8 mouse cellular contexts compared by ENCODE assay signal in genomic region chr6:53067989-53068874, GRCm38 (mm10). TPM values are rescaled to one million over a fixed set of nuclear protein-coding genes. Genes with fewer than 3 reads are reported as not detected.
A peak's percentile ranks its signal among the peaks of the same experiment; 100 is the strongest.
DNase-seq lines count a peak whose midpoint lies in the region; ATAC-seq lines count a peak whose summit lies in the region.

TSS of gene Jazf1 (minus strand) at chr6:53068631.

- peak within 1 kb of the TSS; percentile 82 for H3K4me2 ChIP-seq in hindbrain, embryonic 13.5 days

- H3K9me3 ChIP-seq in hindbrain, embryonic 13.5 days, result no peaks in the 10 kb centered on the region

- H3K4me3 ChIP-seq in hindbrain, embryonic 13.5 days, result peak within 1 kb of the TSS; percentile 78

- peak within 1 kb of the TSS; percentile 88 for H3K9ac ChIP-seq in hindbrain, embryonic 13.5 days

- peaks cover 17% of the 10 kb centered on the region for H3K4me1 ChIP-seq in hindbrain, embryonic 13.5 days (replicated peaks)

- peak; percentile 88 for ATAC-seq in hindbrain, embryonic 13.5 days (ENCODE audit: low FRiP score)

- WGBS in hindbrain, embryonic 13.5 days, result under 1% methylated on average over 48 of the region's 133 CpGs

- peaks cover 25% of the 10 kb centered on the region for H3K27me3 ChIP-seq in hindbrain, embryonic 13.5 days

- DNase-seq in Muller cell, postnatal 12 days (ENCODE audit: inconsistent ontology term), result peak; percentile 54
- peak; percentile 50 for DNase-seq in cerebellum, adult 8-10 months
- peak; percentile 24 to 25 for DNase-seq in frontal cortex, postnatal 25 days (ENCODE audit: low spot score in 2 of 2)
- peak; percentile 40 to 46 for DNase-seq in layer of hippocampus, postnatal 25 days (ENCODE audit: extremely low spot score in 1 of 2, low spot score in 1 of 2)
- peak; percentile 64 for DNase-seq in lung, postnatal 14 days
- peak; percentile 80 for DNase-seq in retina, postnatal 1 day
- DNase-seq in urinary bladder, adult 2 months (ENCODE audit: low spot score), result peak; percentile 45

- H3K27ac ChIP-seq in hindbrain, embryonic 13.5 days, result peak within 1 kb of the TSS; percentile 92

- no peaks in the 10 kb centered on the region for H3K36me3 ChIP-seq in hindbrain, embryonic 13.5 days

RNA-seq across cellular contexts. Expression of gene Jazf1, which starts in this region (rescaled TPM):
- 29.2 and 30.4 TPM in 2 replicates for polyA plus RNA-seq in hindbrain, embryonic 13.5 days (2015; fragmentation: Nextera tagmentation; extraction: Ambion mirVana)
- 10 to 100 TPM; 36.8 to 37.8 TPM for total RNA-seq in layer of hippocampus, postnatal 25 days (2021)
- 7.3 and 8.1 TPM in 2 replicates for polyA plus RNA-seq in urinary bladder, adult 2 months (2012; rRNA removed)

Comparison
In these comparisons a context has a peak if more than half of its experiments do, and no peak if none do; other contexts are left out.
1. Peak in every context shown above with its lines: DNase-seq, ATAC-seq, H3K4me3 ChIP-seq and H3K27ac ChIP-seq.
2. DNase-seq: peak in every context shown above with its lines; median percentile 80 in retina, postnatal 1 day; 64 in lung, postnatal 14 days; 54 in Muller cell, postnatal 12 days; 50 in cerebellum, adult 8-10 months; 45 in urinary bladder, adult 2 months; 43 in layer of hippocampus, postnatal 25 days; 24 in frontal cortex, postnatal 25 days.